Mouse (Mus musculus): ENCODE data around the gene Wdr91.

DNA sequence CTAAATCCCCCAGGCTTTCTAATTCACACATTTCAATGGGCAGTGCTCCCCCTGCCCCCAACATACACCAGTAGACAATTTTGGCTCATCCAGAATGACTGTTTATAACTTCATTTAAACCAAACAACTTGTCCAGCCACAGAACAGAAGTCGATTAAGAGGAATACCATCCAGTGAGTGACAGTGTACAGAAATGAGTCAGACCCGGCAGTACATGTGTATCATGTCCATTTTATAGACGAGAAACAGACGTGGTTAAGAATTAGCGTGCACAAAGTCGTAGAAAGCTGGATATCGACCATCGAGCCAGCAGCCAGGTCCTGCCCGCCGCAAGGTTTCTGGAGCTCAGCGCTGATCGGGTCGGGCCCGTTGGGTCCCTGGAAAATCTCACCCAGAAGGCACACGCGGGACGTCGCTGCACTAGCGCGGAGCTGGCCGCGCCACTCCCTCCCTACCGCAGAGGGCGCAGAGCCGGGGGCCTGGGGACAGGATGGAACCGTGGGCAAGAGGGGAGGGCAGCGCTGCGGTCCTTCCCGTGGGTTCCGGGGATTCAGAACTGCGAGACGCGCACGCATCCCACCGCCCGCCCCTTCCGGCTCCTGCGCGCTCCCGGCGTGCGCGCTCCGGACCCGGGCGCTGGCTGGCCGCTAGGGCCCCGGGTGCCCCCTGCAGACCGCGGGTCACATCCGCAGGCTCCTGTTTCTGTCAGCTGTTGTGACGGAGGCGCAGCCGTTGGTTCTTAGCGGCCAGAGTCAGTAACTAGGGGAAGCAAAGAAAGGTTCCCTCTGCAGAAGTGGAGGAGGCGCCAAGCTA is 33.0 kb downstream of the Wdr91 start, which contains the start of gene Cyren:
- TF ChIP-seq CTCF (IDR thresholded peaks at IDR 0.05; ENCODE audit: insufficient read depth, low read length) = peak; percentile 20; the same call in 1 of the 2 replicates
- peak; percentile 91 for TF ChIP-seq POLR2A (IDR thresholded peaks at IDR 0.05; ENCODE audit: borderline replicate concordance, extremely low read depth, low read depth, low read length)

All from lung, adult 2 months (tissue).